Mouse (Mus musculus) gastrocnemius, postnatal 36 days (tissue): ENCODE results near the gene Tlcd1. TPM values are rescaled to one million over a fixed set of nuclear protein-coding genes. Genes with fewer than 3 reads are reported as not detected.
"Not testable (repeated sequence)": the region's sequence is repeated elsewhere in the genome, so short reads cannot be mapped to it uniquely, and the experiment has no call there.

Experiments
- DNase-seq, 2 experiments: peaks; one replicate each; pipeline ENCODE4 v3.0.0; 2022
- intact Hi-C: fragments of 180-260 bp; cut with DNase I; formaldehyde crosslinking; loops from one replicate; pipeline ENCODE4 v1.15.1; 2025
- long read RNA-seq, 2 experiments: library from polyadenylated mRNA; stranded (forward); transcript quantifications; one replicate each; pipeline ENCODE4 v2.0.0; 2021
- total RNA-seq, 2 experiments: library from RNA; stranded (reverse); gene quantifications; 2 replicates each; pipeline ENCODE4 v1.2.3; 2021

The Tlcd1 gene
- total RNA-seq: 1 to 10 TPM in 1 of 2 experiments, under 1 TPM in 1; 0.99 to 1.4 TPM
- long read RNA-seq, experiment 1, partial matches to known transcripts: 0 of 2 reads
- long read RNA-seq, experiment 1, other reads (novel, unspliced or antisense): 0 of 2 reads
- long read RNA-seq, experiment 2, partial matches to known transcripts: 1 of 3 reads
- long read RNA-seq, experiment 2, other reads (novel, unspliced or antisense): 2 of 3 reads

- DNase-seq: peak; percentile 88 to 91
- intact Hi-C loops: loop anchor here (5.0 kb wide), 1 partner anchor 194 kb away; the partner anchor contains the start of gene Phf12
Measured at GRCm38 (mm10) chr11:78176402-78176862, at the start of gene Tlcd1, which contains the start of gene Nek8. TSS of gene Tlcd1 (plus strand) at chr11:78176711. TSS of gene Nek8 (minus strand) at chr11:78176675.

GRCm38 (mm10) chr11:78126739-78127138 is 49.8 kb upstream of the Tlcd1 start:
- intact Hi-C loops: loop anchor here (5.0 kb wide), 1 partner anchor 44 kb away; the partner anchor contains the start of gene Eral1
- DNase-seq: no peak

- intact Hi-C loops: loop anchor here (5.0 kb wide), 1 partner anchor 47 kb away; the partner anchor contains the start of gene Eral1
- DNase-seq: no peak
Measured at GRCm38 (mm10) chr11:78129458-78129857, 47.1 kb upstream of the Tlcd1 start.

GRCm38 (mm10) chr11:78133915-78134314 is 42.6 kb upstream of the Tlcd1 start:
- DNase-seq: no peak
- intact Hi-C loops: no loop called here

- DNase-seq: no peak
- intact Hi-C loops: no loop called here
Measured at GRCm38 (mm10) chr11:78134344-78134743, 42.2 kb upstream of the Tlcd1 start.

GRCm38 (mm10) chr11:78135314-78135713 is 41.2 kb upstream of the Tlcd1 start:
- intact Hi-C loops, DNase-seq: not testable (repeated sequence)

GRCm38 (mm10) chr11:78136132-78136531 is 40.4 kb upstream of the Tlcd1 start:
- intact Hi-C loops: no loop called here

GRCm38 (mm10) chr11:78137584-78137983 is 38.9 kb upstream of the Tlcd1 start:
- no peak for DNase-seq
- intact Hi-C loops: no loop called here

More at GRCm38 (mm10) chr11:78136132-78136531, 40.4 kb upstream of the Tlcd1 start:
- no peak for DNase-seq

GRCm38 (mm10) chr11:78138023-78138422 is 38.5 kb upstream of the Tlcd1 start:
- DNase-seq: no peak
- intact Hi-C loops: no loop called here

GRCm38 (mm10) chr11:78140665-78141064 is 35.8 kb upstream of the Tlcd1 start:
- DNase-seq: no peak
- intact Hi-C loops: no loop called here

- DNase-seq: no peak
- intact Hi-C loops: no loop called here
Measured at GRCm38 (mm10) chr11:78143520-78143919, 33.0 kb upstream of the Tlcd1 start.

GRCm38 (mm10) chr11:78146168-78146567 is 30.3 kb upstream of the Tlcd1 start:
- intact Hi-C loops: no loop called here

GRCm38 (mm10) chr11:78146707-78147543 is 29.6 kb upstream of the Tlcd1 start:
- intact Hi-C loops: no loop called here
- no peak for DNase-seq

More at GRCm38 (mm10) chr11:78146168-78146567, 30.3 kb upstream of the Tlcd1 start:
- no peak for DNase-seq

- no peak for DNase-seq
- intact Hi-C loops: no loop called here
Measured at GRCm38 (mm10) chr11:78151161-78151560, 25.4 kb upstream of the Tlcd1 start.

- peak; percentile 43 to 49 for DNase-seq
- intact Hi-C loops: no loop called here
Measured at GRCm38 (mm10) chr11:78152299-78153231, 23.9 kb upstream of the Tlcd1 start.

- no peak for DNase-seq
- intact Hi-C loops: no loop called here
Measured at GRCm38 (mm10) chr11:78153778-78154177, 22.7 kb upstream of the Tlcd1 start.

GRCm38 (mm10) chr11:78155674-78156073 is 20.8 kb upstream of the Tlcd1 start:
- intact Hi-C loops: loop anchor here (5.0 kb wide), 1 partner anchor 58 kb away; no protein-coding TSS in a partner anchor

GRCm38 (mm10) chr11:78156156-78156699 is 20.3 kb upstream of the Tlcd1 start:
- DNase-seq: no peak
- intact Hi-C loops: loop anchor here (5.0 kb wide), 1 partner anchor 59 kb away; no protein-coding TSS in a partner anchor

More at GRCm38 (mm10) chr11:78155674-78156073, 20.8 kb upstream of the Tlcd1 start:
- no peak for DNase-seq

- intact Hi-C loops: loop anchor here (1.0 to 5.0 kb wide), 2 partner anchors 19 to 62 kb away; no protein-coding TSS in a partner anchor
Measured at GRCm38 (mm10) chr11:78159096-78159495, 17.4 kb upstream of the Tlcd1 start.

More at GRCm38 (mm10) chr11:78159096-78159495, 17.4 kb upstream of the Tlcd1 start:
- DNase-seq: peak in 1 of 2 experiments; percentile 51
